Mouse (Mus musculus): ENCODE measurements at regions not wholly inside any gene's neighbourhood (a gene's known extent, or its start where the extent isn't known, plus 50 kb on each side); places are given as distances from the start of the nearest gene placed in this dataset.

GRCm38 (mm10) chr9:77858127-77858794 is 58.9 kb upstream of the Elovl5 start:
- no peak for TF ChIP-seq CTCF (IDR thresholded peaks at IDR 0.05; ENCODE audit: low read depth, low read length)
- no peak for TF ChIP-seq POLR2A (IDR thresholded peaks at IDR 0.05; ENCODE audit: extremely low read depth, insufficient read depth, low read length)
